Mouse (Mus musculus): ENCODE data around the gene Olfr1145.

Olfr1145 gene

DNA sequence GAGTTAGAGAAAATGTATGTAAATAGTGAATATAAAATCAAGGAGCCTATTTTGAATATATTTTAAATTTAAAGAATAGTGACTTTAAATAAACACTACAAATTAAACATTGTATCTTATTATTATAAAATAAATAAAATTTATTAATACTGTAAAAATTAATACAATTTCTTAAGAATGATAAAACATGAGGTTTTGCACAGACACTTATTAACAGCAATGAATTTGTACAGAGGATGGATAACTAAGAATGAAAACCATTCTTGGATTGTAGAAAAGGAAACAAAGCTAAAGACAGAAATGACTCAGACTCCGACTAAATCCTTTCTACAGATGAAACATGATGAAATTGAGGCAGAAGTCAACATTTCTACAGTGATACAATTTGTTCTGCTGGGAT is at the start of gene Olfr1145:
Olfr1145 (plus strand) TSS at position 301 of the 400 bp plus-strand sequence.
- no peak for DNase-seq (ENCODE audit: low spot score in 2 of 2)

DNA sequence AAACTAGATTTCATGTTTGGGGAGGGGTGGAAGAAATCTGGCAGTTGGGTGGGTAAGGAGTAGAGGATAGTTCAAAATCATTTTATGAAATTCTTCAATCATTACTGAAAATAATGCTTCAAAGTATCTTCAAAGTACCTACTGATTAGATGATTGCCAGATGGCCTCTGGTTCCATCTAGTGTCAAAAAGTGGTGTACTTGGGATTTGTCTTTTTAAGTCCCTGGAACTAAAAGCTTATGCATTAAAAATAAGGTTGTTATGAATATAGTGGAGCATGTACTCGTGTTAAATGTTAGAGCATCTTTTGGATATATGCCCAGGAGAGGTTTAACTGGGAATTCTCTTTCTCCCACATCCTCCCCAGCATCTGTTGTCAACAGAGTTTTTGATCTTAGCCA is 33.5 kb upstream of the Olfr1145 start:
- DNase-seq (ENCODE audit: low spot score in 2 of 2) = no peak

DNA sequence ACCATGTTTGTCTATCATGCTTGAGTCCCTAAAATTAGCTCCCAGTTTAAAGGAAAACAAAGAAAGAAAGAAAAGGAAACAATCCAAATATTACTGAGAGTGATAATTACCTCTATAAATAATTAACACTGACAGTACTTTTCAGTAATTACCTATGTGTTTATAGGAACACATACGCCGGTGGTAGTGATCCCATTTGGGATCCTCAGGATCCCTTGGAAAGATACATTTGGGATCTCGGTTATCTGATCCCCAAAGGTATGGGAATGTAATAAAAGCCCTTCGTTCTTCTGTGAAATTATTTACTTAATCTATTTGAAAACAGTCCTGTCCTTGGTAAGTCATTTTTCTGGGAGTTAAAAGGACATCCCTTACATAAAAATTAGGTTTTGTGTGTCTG is 30.4 kb upstream of the Olfr1145 start, which contains the start of gene Olfr152:
Olfr152 (plus strand) TSS at position 301 of the 400 bp plus-strand sequence.
- DNase-seq (ENCODE audit: low spot score in 2 of 2) = no peak

DNA sequence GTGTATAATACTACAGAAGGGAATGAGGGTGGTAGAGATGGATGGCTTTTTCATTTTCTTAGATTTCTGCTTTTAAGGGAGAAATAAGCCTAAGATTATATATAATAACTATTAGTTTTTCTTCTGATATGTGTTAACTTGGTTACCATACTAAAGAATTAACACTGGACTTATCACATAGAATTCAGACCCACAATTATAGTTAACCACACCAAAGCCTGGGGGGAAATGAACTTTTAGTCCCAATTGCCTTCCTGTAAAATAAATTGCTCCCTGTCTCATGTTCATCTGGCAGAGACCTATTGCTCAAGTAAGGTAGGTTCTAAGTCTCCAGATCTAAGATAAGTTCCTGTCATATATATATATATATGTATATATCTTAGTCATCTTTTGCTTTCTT is 9.3 kb upstream of the Olfr1145 start, which contains the start of gene Olfr1143:
Olfr1143 (plus strand) TSS at position 301 of the 400 bp plus-strand sequence.
- DNase-seq (ENCODE audit: low spot score in 2 of 2) = no peak

DNA sequence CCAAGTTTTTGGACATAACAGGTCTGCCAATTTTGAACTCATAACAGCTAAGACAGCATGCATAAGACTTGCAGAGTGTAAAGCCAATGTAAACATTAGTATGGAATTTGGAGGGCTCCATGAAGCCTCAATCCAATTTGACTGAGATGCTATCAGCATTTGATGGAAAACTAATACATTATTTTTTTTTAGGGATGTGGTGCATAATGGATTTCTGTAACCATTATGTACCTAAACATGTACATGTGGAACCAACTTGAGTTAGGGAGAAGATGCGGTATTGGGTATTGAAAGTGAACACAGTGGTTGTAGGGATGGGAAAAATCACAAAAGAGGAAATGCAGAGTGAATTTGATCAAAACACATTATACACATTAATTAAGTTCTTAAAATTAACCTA is 20.6 kb downstream of the Olfr1145 start, which contains the start of gene Olfr1148:
Olfr1148 (plus strand) TSS at position 301 of the 400 bp plus-strand sequence.
- no peak for DNase-seq (ENCODE audit: low spot score in 2 of 2)

DNA sequence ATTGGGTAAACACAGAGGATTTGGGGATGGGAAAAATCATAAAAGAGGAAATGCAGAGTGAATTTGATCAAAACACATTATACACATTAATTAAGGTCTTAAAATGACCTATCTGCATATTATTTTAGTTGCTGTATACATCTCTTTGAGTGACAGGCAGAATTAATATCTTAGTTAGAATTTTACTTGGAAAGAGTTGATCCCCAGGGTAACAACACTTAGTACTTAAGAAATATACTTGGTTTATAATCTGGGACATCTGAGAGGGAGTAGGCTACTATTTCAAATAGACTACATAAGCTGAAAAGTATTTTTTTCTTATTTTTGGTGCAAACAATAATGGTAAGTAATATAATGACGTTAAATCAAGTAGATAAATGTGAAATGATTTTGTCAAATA is 34.1 kb downstream of the Olfr1145 start, which contains the start of gene Olfr1150-ps1:
Olfr1150-ps1 (plus strand) TSS at position 301 of the 400 bp plus-strand sequence.
- no peak for DNase-seq (ENCODE audit: low spot score in 2 of 2)

DNA sequence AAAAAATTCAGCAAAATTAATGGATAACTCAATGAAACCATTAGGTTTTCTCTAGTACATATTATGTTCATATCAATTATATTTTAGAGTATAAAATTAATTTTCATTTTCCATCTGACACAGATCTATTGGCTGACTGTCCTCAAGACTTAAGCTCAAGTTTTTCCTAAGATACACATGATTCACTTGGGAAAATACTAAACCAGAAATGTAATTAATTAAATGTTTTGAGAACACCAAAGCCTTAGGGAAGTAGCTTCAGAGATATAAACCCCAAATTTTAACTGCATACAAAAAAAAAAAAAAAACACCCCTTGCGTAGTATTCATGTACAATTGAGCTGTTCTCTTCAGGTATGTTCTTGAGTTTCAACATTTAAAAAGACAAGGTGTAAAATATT is 45.9 kb downstream of the Olfr1145 start, which contains the start of gene Olfr1151:
Olfr1151 (plus strand) TSS at position 301 of the 400 bp plus-strand sequence.
- DNase-seq (ENCODE audit: low spot score in 2 of 2) = no peak

All from urinary bladder, adult 18-20 months (tissue).